Mouse (Mus musculus) thymus, postnatal 25 days (tissue): Measurements from ENCODE around the gene Tmem165.

Experiments
- DNase-seq: peaks from one replicate; pipeline ENCODE4 v3.0.0; 2022

The Tmem165 gene

DNA sequence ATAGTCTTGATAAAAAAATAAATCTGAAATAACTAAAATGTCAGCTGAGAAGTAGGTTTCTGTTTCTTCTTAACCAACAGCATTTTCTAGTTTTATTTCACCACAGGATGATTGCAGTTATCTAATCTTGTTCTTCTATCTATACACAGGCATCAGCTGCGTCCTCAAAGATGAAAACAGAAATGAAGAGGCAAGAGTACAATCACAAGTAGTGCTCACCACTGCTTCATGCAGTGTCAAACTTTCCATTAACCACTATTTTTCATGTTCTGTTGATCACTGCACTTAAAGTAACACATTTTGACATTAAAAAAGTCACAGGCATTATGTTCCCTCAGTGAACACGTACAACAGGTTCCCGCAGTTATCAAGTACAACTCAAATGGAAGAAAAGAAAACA is 67.3 kb downstream of the Tmem165 start:
- no peak for DNase-seq
